Mouse (Mus musculus) megakaryocyte, embryonic 14.5 days (primary cell): ENCODE data around the gene Shisa3.

ENCODE experiments used
- FLI1 ChIP-seq: IDR thresholded peaks from 2 replicates; pipeline ENCODE4 v1.6.1; 2012; ENCODE audit warnings: low read length, inconsistent platforms, mixed read lengths
- GATA1 ChIP-seq: IDR thresholded peaks from 3 replicates; pipeline ENCODE4 v1.6.1; 2012; ENCODE audit warnings: mixed read lengths, low read length, inconsistent platforms, borderline replicate concordance

- no peak for TF ChIP-seq GATA1
- TF ChIP-seq FLI1 = no peak
These were observed at the start of gene Shisa3 for GRCm38 (mm10) chr5:67607804-67608673.
